Mouse (Mus musculus): ENCODE data around the gene Sec24d.

Sec24d gene

DNA sequence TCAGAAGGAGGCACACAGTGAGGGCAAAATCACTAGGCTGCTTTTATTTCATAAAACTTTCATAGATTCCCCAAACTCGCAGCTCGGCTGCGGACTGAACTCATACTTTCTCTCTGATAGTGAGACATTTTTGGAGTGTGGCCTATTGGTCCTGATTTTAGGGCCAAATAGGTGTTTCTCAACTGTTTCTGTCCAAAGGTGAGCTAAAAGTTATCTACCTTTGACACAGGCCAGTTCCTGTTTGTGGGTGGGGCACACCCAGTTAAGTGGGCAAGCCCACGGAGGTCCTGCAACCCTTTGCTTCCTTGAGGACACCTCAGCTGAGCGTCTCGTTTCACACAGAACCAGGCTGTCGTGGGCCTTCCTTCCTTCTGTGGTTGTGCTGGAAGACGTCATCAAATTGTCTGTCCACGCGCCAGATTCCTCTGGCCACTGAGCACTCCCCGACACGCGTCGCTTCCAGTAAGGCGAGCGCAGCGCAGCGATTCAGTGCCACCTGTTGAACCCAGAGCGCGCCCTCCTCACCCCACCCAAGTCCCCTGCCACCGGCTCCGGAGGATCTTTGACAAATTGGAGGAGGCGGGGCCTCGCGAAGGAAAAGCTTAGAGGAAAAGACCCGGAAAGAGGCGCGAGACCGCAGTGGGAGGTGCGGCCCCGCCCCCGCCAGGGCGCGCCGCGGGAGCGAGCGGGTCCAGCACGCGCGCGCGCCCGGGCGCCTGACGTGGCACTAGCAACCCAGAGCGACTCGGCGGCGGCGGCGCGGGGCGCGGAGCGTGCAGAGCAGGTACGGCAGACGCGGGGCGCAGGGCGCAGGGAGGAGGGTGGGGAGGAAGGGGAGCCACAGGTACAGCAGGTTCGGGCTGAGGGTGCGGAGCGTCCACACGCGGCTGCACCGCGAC is at the start of gene Sec24d:
TSS of gene Sec24d (plus strand) at position 703 of the 899 bp plus-strand sequence.
- peak; percentile 84 for DNase-seq (ENCODE audit: low read depth, low spot score)

- no peak for DNase-seq (ENCODE audit: low read depth, low spot score)
Measured at GRCm38 (mm10) chr3:123218646-123219045, 48.6 kb upstream of the Sec24d start.

- DNase-seq (ENCODE audit: low read depth, low spot score) = no peak
Measured at GRCm38 (mm10) chr3:123227276-123227675, 40.0 kb upstream of the Sec24d start.

GRCm38 (mm10) chr3:123231639-123232038 is 35.6 kb upstream of the Sec24d start:
- DNase-seq (ENCODE audit: low read depth, low spot score) = no peak

- DNase-seq (ENCODE audit: low read depth, low spot score) = no peak
Measured at GRCm38 (mm10) chr3:123234191-123234836, 32.9 kb upstream of the Sec24d start.

GRCm38 (mm10) chr3:123235495-123235894 is 31.8 kb upstream of the Sec24d start:
- no peak for DNase-seq (ENCODE audit: low read depth, low spot score)

DNA sequence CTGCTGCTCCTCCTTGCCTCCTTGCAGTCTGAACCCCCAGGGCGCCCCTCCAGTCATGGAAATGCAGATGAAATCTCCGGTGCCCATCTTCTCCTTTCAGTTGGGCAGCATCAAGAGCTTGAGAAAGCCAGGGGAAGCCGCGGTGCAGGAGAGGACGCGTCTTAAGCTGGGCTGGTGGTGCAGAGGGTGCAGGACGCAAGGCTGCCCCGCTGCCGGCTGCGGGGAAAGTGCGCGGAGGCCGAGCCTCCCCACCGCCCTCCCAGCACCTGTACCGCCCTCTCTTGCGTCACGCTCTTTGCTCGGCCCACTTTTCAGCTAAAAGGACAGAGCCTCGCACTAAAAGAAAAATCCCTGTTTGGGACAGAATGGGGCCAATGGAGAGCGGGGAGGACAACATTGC is 31.3 kb upstream of the Sec24d start, which contains the start of gene Synpo2:
TSS of gene Synpo2 (minus strand) at position 229 of the 400 bp plus-strand sequence.
- DNase-seq (ENCODE audit: low read depth, low spot score) = peak; percentile 59

DNA sequence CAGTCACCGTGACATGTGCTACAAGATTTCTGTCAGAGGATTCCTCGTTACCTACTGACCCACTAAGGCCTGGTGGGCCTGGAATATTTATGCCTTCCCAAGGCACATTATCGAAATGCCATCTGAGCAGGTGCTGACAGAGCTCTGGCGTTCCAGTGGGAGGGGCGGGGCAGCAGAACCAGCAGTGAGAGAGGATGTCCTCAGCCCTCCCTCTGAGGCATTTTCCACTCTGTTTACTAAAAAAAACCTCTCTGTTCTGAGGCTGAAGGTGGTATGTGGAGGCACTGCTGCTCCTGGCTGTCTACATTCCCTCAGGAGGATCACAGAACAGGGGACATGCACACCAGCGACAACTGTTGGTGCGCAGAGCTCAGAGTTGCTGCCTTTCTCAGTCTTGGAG is 30.2 kb upstream of the Sec24d start:
- peak; percentile 45 for DNase-seq (ENCODE audit: low read depth, low spot score)

DNA sequence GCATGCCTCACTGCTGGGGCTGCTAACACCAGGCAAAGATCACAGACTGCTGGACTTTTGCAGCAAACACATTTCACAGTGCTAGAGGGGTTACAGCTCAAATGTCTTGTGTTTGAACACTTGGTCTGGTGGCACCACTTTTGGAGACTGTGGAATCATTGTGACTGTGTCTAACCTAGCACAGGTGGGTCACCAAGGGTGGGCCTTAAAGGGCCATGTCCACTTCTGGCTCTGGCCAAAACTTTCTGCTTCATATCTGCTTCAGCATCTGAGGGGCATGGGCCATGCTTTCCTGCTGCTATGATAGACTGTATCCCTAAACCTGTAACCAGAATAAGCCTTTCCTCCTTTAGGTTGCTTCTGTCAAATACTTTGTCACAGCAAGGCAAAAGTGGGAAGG is 29.8 kb upstream of the Sec24d start:
- DNase-seq (ENCODE audit: low read depth, low spot score) = no peak

DNA sequence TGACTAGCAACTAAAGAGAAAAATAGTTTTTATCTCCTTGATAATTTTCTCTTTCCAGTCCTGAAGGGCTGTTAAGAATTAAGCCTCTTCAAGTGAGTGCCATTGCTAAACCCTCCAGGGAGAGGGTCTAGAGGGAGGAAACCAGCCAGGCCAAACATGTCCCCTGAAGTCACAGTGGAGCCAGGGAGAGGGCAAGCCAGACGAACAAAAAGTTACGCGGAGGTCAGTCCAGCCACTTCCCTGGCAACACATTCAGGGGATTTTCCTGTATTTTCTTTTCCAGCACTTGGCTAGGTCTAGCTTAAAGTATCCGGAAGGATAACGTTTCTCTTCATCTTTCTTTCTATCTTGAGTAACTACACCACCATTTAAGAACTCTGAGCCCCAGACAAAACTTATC is 22.9 kb upstream of the Sec24d start:
- DNase-seq (ENCODE audit: low read depth, low spot score) = no peak

DNA sequence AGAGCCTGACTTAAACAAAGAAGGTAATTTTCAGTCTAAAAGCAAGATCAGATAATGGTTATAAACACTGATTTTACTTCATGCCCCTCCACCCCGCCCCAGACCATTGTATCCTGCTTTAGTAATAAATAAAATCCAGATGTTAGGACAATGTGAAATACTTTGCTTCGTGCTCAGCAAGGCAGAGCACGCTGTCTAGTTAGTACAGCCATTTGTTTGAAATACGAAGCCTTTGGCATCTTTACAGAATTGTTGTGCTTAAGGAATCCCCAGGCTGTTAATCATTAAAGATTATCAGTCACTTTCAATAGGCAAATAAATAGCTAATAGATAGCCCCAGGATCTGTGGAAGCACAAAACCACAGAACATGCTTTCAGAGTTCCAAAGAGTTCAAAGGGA is 21.6 kb upstream of the Sec24d start:
- DNase-seq (ENCODE audit: low read depth, low spot score) = no peak

DNA sequence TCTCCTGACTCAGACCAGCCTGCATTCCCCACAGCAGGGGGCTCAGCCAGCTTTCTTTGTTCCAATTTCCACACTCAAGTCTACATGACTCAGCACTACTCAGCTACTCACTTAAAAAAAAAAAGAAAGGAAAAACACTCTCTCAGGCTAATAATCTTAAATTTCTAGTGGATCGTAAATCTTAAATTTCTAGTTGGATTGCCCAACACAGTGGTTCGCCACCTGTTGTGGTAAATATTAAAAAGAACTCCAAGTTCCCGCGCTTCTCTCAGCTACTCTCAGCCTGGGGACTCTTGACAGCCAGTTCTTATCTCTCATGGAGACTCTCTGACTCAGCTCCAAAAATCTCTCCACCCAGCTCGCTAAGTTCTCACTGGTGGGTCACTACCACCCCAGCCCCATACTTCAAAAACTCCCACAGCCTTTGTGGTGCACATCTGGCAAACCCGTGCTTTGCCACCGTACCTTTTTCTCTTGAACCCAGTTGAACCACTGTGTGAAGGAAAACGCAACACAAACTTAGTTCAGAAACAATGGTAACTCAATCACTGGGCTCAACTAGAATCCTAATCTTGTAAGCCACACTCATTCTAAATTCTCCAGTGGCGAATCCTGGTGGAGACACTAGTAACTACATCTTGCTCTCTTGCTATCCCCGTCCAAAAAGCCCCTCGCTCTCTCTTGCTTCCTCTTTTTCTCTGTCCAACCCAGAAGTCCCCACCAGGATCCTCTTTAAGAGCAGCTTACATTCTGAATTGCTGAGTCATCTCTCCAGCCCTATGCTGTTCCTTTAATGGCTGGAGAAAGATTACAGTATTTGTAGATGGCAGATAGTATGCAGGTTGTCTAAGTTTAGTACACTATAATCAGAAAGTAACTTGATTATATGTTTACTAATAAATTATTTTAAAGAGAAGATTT is 10.8 kb upstream of the Sec24d start:
- DNase-seq (ENCODE audit: low read depth, low spot score) = no peak

DNA sequence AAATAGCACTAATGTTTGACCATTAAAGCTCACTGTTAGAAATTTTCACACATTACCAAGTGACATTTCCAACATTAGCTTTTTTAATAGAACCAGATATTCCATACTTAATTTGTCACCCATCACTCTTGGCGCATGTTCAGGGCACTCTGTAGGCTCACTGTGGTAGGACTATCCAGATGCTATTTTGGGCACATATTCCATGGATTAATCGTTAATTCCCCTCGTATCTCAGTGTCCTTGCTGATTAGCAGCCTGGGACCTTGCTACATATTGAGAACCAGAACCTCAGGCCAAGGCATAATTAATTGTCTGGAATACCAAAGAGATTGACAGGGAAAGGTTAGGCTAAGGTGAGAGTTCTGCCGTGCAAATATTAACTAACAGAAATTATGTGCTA is 8.5 kb upstream of the Sec24d start:
- no peak for DNase-seq (ENCODE audit: low read depth, low spot score)

GRCm38 (mm10) chr3:123264706-123265105 is 2.5 kb upstream of the Sec24d start:
- DNase-seq (ENCODE audit: low read depth, low spot score) = no peak

- peak; percentile 60 for DNase-seq (ENCODE audit: low read depth, low spot score)
Measured at GRCm38 (mm10) chr3:123267741-123268201, 516 bp downstream of the Sec24d start.

DNA sequence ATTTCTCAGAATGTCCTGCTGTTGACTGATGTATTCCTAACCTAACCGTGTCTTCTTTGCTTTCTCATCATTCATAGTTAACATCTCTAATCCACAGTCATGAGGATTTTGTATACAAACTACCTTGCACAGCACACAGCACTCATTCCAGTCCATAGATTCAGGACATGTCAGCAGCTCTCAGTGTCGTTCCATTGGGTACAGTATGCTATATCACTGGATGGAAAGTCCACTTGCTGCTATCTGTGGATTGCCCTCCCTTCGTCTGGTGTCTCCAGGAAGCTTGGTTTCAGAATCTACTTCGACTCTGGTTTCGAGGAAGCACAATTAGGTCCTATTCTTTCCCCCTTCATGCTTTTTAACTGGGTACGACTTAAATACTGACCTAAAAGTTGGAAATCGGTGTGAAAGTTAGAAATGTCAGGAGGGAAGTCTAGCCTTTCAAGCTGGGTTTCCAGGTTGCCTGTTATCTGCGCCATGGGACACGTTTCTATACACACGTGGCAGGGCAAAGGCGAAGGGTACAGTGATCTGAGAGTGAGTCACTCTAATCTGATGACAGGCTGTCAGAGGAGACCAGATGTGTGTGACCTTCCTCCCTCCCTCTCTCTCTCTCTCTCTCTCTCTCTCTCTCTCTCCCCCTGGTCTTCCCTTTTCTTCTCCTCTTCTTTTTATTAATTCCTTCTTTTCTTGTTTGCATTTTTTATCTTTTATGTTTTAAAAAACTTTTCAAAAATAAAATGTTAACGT is 15.8 kb downstream of the Sec24d start:
- DNase-seq (ENCODE audit: low read depth, low spot score) = no peak

DNA sequence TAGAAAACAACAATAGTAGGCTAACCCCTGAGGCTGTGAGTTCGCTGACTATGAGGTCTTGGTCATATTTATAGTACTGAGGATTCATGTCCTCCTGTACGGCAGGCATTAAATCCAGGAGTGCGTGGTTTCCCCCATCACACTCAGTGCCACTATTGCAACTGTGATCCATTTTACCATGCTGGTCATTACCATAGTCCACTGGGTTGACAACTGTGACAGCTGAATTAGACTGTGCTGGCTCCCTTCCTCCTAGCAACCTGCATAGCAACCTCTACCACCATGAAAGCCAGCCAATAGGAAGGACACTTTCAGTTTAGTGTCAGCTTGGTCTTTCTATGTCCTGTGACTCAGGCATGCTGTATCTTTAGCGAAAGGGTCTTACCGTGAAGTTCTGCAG is 17.0 kb downstream of the Sec24d start:
- no peak for DNase-seq (ENCODE audit: low read depth, low spot score)

- no peak for DNase-seq (ENCODE audit: low read depth, low spot score)
Measured at GRCm38 (mm10) chr3:123285649-123286048, 18.4 kb downstream of the Sec24d start.

- DNase-seq (ENCODE audit: low read depth, low spot score) = no peak
Measured at GRCm38 (mm10) chr3:123288856-123289570, 21.8 kb downstream of the Sec24d start.

DNA sequence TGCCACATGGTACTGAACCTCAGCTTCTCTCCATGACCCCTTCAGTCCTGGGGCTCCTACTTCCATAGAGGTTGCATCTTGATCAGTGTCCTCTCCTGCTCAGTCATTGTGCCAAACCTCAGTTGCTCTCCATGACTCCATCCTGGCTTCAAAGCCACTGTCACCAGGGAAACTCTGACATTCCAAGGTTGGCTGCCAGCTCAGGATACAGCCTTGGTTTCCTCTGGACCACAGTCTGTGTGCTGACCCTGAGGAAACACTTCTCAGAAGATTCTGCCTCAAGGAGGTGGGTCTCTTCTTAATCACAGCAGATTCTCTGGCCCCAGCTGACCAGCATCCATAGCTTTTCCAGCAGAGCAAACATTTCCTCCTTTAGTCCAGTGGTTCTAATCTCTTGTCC is 24.4 kb downstream of the Sec24d start:
- no peak for DNase-seq (ENCODE audit: low read depth, low spot score)

Data from mesoderm, embryonic 11.5 days (tissue).